Mouse (Mus musculus) embryonic fibroblast, embryonic 13.5 days (primary cell): Measurements from ENCODE around the gene Telo2.

Experiments
- CTCF ChIP-seq: IDR thresholded peaks from 2 replicates; pipeline ENCODE4 v1.5.1; 2011; ENCODE audit warnings: mild to moderate bottlenecking, control low read depth, low read length, moderate library complexity, borderline replicate concordance; ENCODE audit not compliant: insufficient read depth
- POLR2A ChIP-seq: IDR thresholded peaks from 2 replicates; pipeline ENCODE4 v1.6.1; 2011; ENCODE audit warnings: low read depth, mild to moderate bottlenecking, control low read depth, low read length, moderate library complexity

DNA sequence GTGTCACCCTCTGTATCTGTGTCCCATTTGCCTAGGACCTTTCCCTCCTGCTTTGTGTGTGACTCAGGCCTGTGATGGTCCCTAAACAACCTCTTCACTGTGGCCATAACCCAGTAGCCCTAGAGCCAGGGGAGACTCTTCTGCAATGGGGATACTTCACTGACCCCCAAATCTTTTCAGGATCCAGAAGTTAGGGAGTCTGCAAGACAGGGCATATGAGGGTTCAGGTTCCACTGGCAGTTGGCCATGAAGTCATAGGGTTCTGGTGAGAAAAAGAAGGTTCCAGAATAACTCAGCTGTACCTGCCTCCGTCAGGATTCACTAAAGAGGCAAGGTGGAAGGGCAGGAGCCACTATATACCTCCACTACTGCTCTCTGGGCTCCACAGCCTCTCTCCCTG is 46.4 kb upstream of the Telo2 start, which contains the start of gene Ccdc154:
- TF ChIP-seq POLR2A (no peak), CTCF (no peak)
